Mouse (Mus musculus) fibroblast of lung, adult 2 months (primary cell): ENCODE data around the gene Lims1.

Experiments used
- DNase-seq: peaks from one replicate; pipeline ENCODE4 v3.0.0-alpha.2; 2011; ENCODE audit warnings: low read depth

Gene Lims1

GRCm38 (mm10) chr10:58350600-58350999 lies 27.3 kb downstream of the Lims1 start:
- DNase-seq, result no peak

- DNase-seq, result no peak
These were observed 28.4 kb downstream of the Lims1 start for GRCm38 (mm10) chr10:58351670-58352069.

GRCm38 (mm10) chr10:58352364-58352763 lies 29.1 kb downstream of the Lims1 start:
- no peak for DNase-seq

- DNase-seq, result no peak
These were observed 31.3 kb downstream of the Lims1 start for GRCm38 (mm10) chr10:58354561-58354960.

- no peak for DNase-seq
These were observed 33.2 kb downstream of the Lims1 start for GRCm38 (mm10) chr10:58356460-58356859.

- DNase-seq, result no peak
These were observed 35.9 kb downstream of the Lims1 start for GRCm38 (mm10) chr10:58359123-58359522.

- DNase-seq, result no peak
These were observed 36.7 kb downstream of the Lims1 start for GRCm38 (mm10) chr10:58359952-58360351.

GRCm38 (mm10) chr10:58362745-58363144 lies 39.5 kb downstream of the Lims1 start:
- DNase-seq, result no peak

- DNase-seq, result no peak
These were observed 41.7 kb downstream of the Lims1 start for GRCm38 (mm10) chr10:58364770-58365515.

- no peak for DNase-seq
These were observed 45.8 kb downstream of the Lims1 start for GRCm38 (mm10) chr10:58368791-58369706.

GRCm38 (mm10) chr10:58369707-58370093 lies 46.4 kb downstream of the Lims1 start:
- DNase-seq, result no peak

- DNase-seq, result no peak
These were observed 46.9 kb downstream of the Lims1 start for GRCm38 (mm10) chr10:58370143-58370542.

GRCm38 (mm10) chr10:58370559-58370958 lies 47.3 kb downstream of the Lims1 start:
- no peak for DNase-seq

- no peak for DNase-seq
These were observed 48.1 kb downstream of the Lims1 start for GRCm38 (mm10) chr10:58371279-58371842.

- DNase-seq, result no peak
These were observed 49.3 kb downstream of the Lims1 start for GRCm38 (mm10) chr10:58372430-58373030.

- no peak for DNase-seq
These were observed 50.6 kb downstream of the Lims1 start for GRCm38 (mm10) chr10:58373829-58374228.

GRCm38 (mm10) chr10:58377592-58378197 lies 54.4 kb downstream of the Lims1 start:
- no peak for DNase-seq

GRCm38 (mm10) chr10:58378380-58378779 lies 55.1 kb downstream of the Lims1 start:
- DNase-seq, result no peak

- no peak for DNase-seq
These were observed 56.4 kb downstream of the Lims1 start for GRCm38 (mm10) chr10:58379699-58380098.

- no peak for DNase-seq
These were observed 58.6 kb downstream of the Lims1 start for GRCm38 (mm10) chr10:58381904-58382303.

GRCm38 (mm10) chr10:58382621-58383101 lies 59.4 kb downstream of the Lims1 start:
- DNase-seq, result no peak

GRCm38 (mm10) chr10:58383282-58383681 lies 60.0 kb downstream of the Lims1 start:
- DNase-seq, result no peak
